Mouse (Mus musculus) liver, embryonic 18 days (tissue): ENCODE measurements around the gene Gm10570. TPM values are rescaled to one million over a fixed set of nuclear protein-coding genes. Genes with fewer than 3 reads are reported as not detected.

ENCODE experiments used
- polyA plus RNA-seq: library from polyadenylated mRNA; depleted of rRNA; stranded (reverse); fragments of >200 nt; gene quantifications from 2 replicates; pipeline ENCODE4 v1.2.3, GENCODE M21; 2012; rRNA removed

Gm10570 gene
- not detected in 2 replicates for polyA plus RNA-seq

GRCm38 (mm10) chr4:130308231-130309081, at the start of gene Gm10570, which contains the start of gene Fabp3:
Gene Gm10570 (minus strand): TSS chr4:130308674.
Gene Fabp3 (plus strand): TSS chr4:130308595.

GRCm38 (mm10) chr4:130279105-130279504, 29.4 kb downstream of the Gm10570 start, which contains the start of gene Serinc2:
Gene Serinc2 (minus strand): TSS chr4:130279205.

Other genes with a start within 250 kb of the Gm10570 start
- gene Pef1, start 206.1 kb downstream of the Gm10570 start, polyA plus RNA-seq, result 23.9 and 25.7 TPM in 2 replicates
- 0.08 and 0.12 TPM in 2 replicates for gene Hcrtr1, start 169.3 kb downstream of the Gm10570 start, polyA plus RNA-seq
- 26.1 and 27.1 TPM in 2 replicates for gene Tinagl1, start 133.6 kb downstream of the Gm10570 start, polyA plus RNA-seq
- not detected in 2 replicates for gene Gm853, start 86.3 kb downstream of the Gm10570 start, polyA plus RNA-seq
- gene Serinc2, start 29.5 kb downstream of the Gm10570 start, polyA plus RNA-seq, result 1.8 and 3.1 TPM in 2 replicates
- 0.63 and 0.95 TPM in 2 replicates for gene Fabp3, start 79 bp downstream of the Gm10570 start, polyA plus RNA-seq
- gene Zcchc17, start 51.3 kb upstream of the Gm10570 start, polyA plus RNA-seq, result 10.9 and 11.5 TPM in 2 replicates
- 27.5 and 28.9 TPM in 2 replicates for gene Snrnp40, start 51.5 kb upstream of the Gm10570 start, polyA plus RNA-seq